Mouse (Mus musculus) B cell, adult 2 months (primary cell): ENCODE results near the gene Gstt1.
"Not testable (repeated sequence)": the region's sequence is repeated elsewhere in the genome, so short reads cannot be mapped to it uniquely, and the experiment has no call there.

ENCODE experiments used
- DNase-seq, 2 experiments: peaks; one replicate each; pipeline ENCODE4 v3.0.0; 2022

Gstt1 gene

GRCm38 (mm10) chr10:75797619-75798175 is 687 bp downstream of the Gstt1 start:
- peak; percentile 25 to 30 for DNase-seq

GRCm38 (mm10) chr10:75796731-75797516 is 1.5 kb downstream of the Gstt1 start:
- no peak for DNase-seq

- DNase-seq: no peak
Observed at GRCm38 (mm10) chr10:75794880-75795279, 3.5 kb downstream of the Gstt1 start.

- DNase-seq: no peak
Observed at GRCm38 (mm10) chr10:75790773-75791172, 7.6 kb downstream of the Gstt1 start.

- DNase-seq: no peak
Observed at GRCm38 (mm10) chr10:75789841-75790240, 8.5 kb downstream of the Gstt1 start.

GRCm38 (mm10) chr10:75789081-75789735 is 9.2 kb downstream of the Gstt1 start:
- DNase-seq: no peak

GRCm38 (mm10) chr10:75788277-75788676 is 10.1 kb downstream of the Gstt1 start:
- no peak for DNase-seq

GRCm38 (mm10) chr10:75785442-75785841 is 12.9 kb downstream of the Gstt1 start:
- DNase-seq: no peak

GRCm38 (mm10) chr10:75780769-75781578 is 17.4 kb downstream of the Gstt1 start, which contains the start of the genes Gm20441 and Gstt3:
TSS of gene Gm20441 (minus strand) at chr10:75780954.
TSS of gene Gstt3 (minus strand) at chr10:75781414.
- peak; percentile 39 to 44 for DNase-seq

GRCm38 (mm10) chr10:75779206-75780174 is 18.9 kb downstream of the Gstt1 start:
- no peak for DNase-seq

- no peak for DNase-seq
Observed at GRCm38 (mm10) chr10:75777885-75778284, 20.5 kb downstream of the Gstt1 start.

GRCm38 (mm10) chr10:75776562-75776961 is 21.8 kb downstream of the Gstt1 start:
- no peak for DNase-seq

- no peak for DNase-seq
Observed at GRCm38 (mm10) chr10:75774587-75774986, 23.8 kb downstream of the Gstt1 start.

- DNase-seq: no peak
Observed at GRCm38 (mm10) chr10:75774102-75774501, 24.3 kb downstream of the Gstt1 start.

- peak; percentile 81 for DNase-seq
Observed at GRCm38 (mm10) chr10:75772795-75773664, 25.4 kb downstream of the Gstt1 start, which contains the start of gene Ddt. TSS of gene Ddt (minus strand) at chr10:75773414.

GRCm38 (mm10) chr10:75767756-75768155 is 30.6 kb downstream of the Gstt1 start:
- not testable (repeated sequence) for DNase-seq

GRCm38 (mm10) chr10:75766856-75767255 is 31.5 kb downstream of the Gstt1 start:
- DNase-seq: no peak

- peak; percentile 86 to 87 for DNase-seq
Observed at GRCm38 (mm10) chr10:75764519-75765473, 33.6 kb downstream of the Gstt1 start.
